9 mouse cellular contexts compared by ENCODE assay signal in genomic region chr1:191063700-191064099, GRCm38 (mm10). TPM values are rescaled to one million over a fixed set of nuclear protein-coding genes. Genes with fewer than 3 reads are reported as not detected.
A peak's percentile ranks its signal among the peaks of the same experiment; 100 is the strongest.
DNase-seq lines count a peak whose midpoint lies in the region; ATAC-seq and TF ChIP-seq lines count a peak whose summit lies in the region.
"Had no signal": no experiment of that assay in that cellular context is flagged by ENCODE, and none has a peak within 500 bp of the region (broad histone marks: within the 10 kb centered on the region; RNA-seq: fewer than 3 reads in every experiment).

No protein-coding gene starts in this region.

- no peak overlapping the region for H3K27ac ChIP-seq in liver, embryonic 11.5 days (ENCODE audit: low read depth, low read length)
- H3K27ac ChIP-seq in embryonic facial prominence, embryonic 13.5 days: no peak overlapping the region
- no peak overlapping the region for H3K27ac ChIP-seq in intestine, postnatal 0 days (ENCODE audit: low read depth, low read length)
- no peak overlapping the region for H3K27ac ChIP-seq in neural tube, embryonic 12.5 days

- peak overlapping the region; percentile 73 for H3K4me2 ChIP-seq in liver, embryonic 11.5 days
- H3K4me2 ChIP-seq in embryonic facial prominence, embryonic 13.5 days: peak overlapping the region; percentile 91
- peak overlapping the region; percentile 87 for H3K4me2 ChIP-seq in intestine, postnatal 0 days (replicated peaks; ENCODE audit: low read depth)
- peak overlapping the region; percentile 92 for H3K4me2 ChIP-seq in neural tube, embryonic 12.5 days (replicated peaks)

- H3K9me3 ChIP-seq in liver, embryonic 11.5 days (ENCODE audit: control insufficient read depth, low read length): no peaks in the 10 kb centered on the region
- H3K9me3 ChIP-seq in embryonic facial prominence, embryonic 13.5 days: no peaks in the 10 kb centered on the region
- no peaks in the 10 kb centered on the region for H3K9me3 ChIP-seq in intestine, postnatal 0 days (ENCODE audit: control insufficient read depth)
- no peaks in the 10 kb centered on the region for H3K9me3 ChIP-seq in neural tube, embryonic 12.5 days

- DNase-seq in liver, embryonic 11.5 days (ENCODE audit: low spot score): no peak
- DNase-seq in liver: no peak
- DNase-seq in right cerebral cortex, postnatal 25 days: no peak
- no peak for DNase-seq in layer of hippocampus, postnatal 36 days
- no peak for DNase-seq in layer of hippocampus, postnatal 10 days (ENCODE audit: low spot score in 2 of 2)

- peak overlapping the region; percentile 90 for H3K9ac ChIP-seq in liver, embryonic 11.5 days (ENCODE audit: low read depth, low read length)
- peak overlapping the region; percentile 86 for H3K9ac ChIP-seq in embryonic facial prominence, embryonic 13.5 days
- H3K9ac ChIP-seq in intestine, postnatal 0 days (ENCODE audit: low read depth, low read length): no peak overlapping the region
- peak overlapping the region; percentile 72 for H3K9ac ChIP-seq in neural tube, embryonic 12.5 days

- peaks cover 14% of the 10 kb centered on the region for H3K36me3 ChIP-seq in liver, embryonic 11.5 days (ENCODE audit: control insufficient read depth, insufficient read depth, low read length)
- peaks cover 33% of the 10 kb centered on the region for H3K36me3 ChIP-seq in embryonic facial prominence, embryonic 13.5 days
- H3K36me3 ChIP-seq in intestine, postnatal 0 days (ENCODE audit: control insufficient read depth, insufficient read depth): 0 out of 2 replicates have a peak, but pooled peaks cover 5% of the 10 kb centered on the region
- peaks cover 18% of the 10 kb centered on the region for H3K36me3 ChIP-seq in neural tube, embryonic 12.5 days

- no peak for TF ChIP-seq CTCF in intestine, postnatal 0 days (IDR thresholded peaks at IDR 0.05; ENCODE audit: low read depth)

- H3K4me3 ChIP-seq in liver, embryonic 11.5 days (ENCODE audit: low read depth, low read length): peak overlapping the region; percentile 86
- peak overlapping the region; percentile 88 for H3K4me3 ChIP-seq in embryonic facial prominence, embryonic 13.5 days
- H3K4me3 ChIP-seq in intestine, postnatal 0 days (ENCODE audit: low read depth, low read length): peak overlapping the region; percentile 84
- peak overlapping the region; percentile 85 for H3K4me3 ChIP-seq in neural tube, embryonic 12.5 days

- ATAC-seq in liver, embryonic 11.5 days (replicated peaks; ENCODE audit: low FRiP score): no peak
- no peak for ATAC-seq in embryonic facial prominence, embryonic 13.5 days (ENCODE audit: insufficient number of reproducible peaks, insufficient read depth, low FRiP score, low TSS enrichment, low read depth)
- no peak for ATAC-seq in intestine, postnatal 0 days
- ATAC-seq in neural tube, embryonic 12.5 days (ENCODE audit: low FRiP score, low read depth): no peak

- peaks cover 12% of the 10 kb centered on the region for H3K4me1 ChIP-seq in liver, embryonic 11.5 days (replicated peaks; ENCODE audit: control insufficient read depth, insufficient read depth, low read length)
- peaks cover 21% of the 10 kb centered on the region for H3K4me1 ChIP-seq in embryonic facial prominence, embryonic 13.5 days
- peaks cover 6% of the 10 kb centered on the region; the same call in 1 of the 2 replicates for H3K4me1 ChIP-seq in intestine, postnatal 0 days (replicated peaks; ENCODE audit: control insufficient read depth, insufficient read depth, low read length)
- H3K4me1 ChIP-seq in neural tube, embryonic 12.5 days: peaks cover 10% of the 10 kb centered on the region

- no peaks in the 10 kb centered on the region for H3K27me3 ChIP-seq in liver, embryonic 11.5 days (replicated peaks; ENCODE audit: control insufficient read depth, insufficient read depth, low read length)
- H3K27me3 ChIP-seq in embryonic facial prominence, embryonic 13.5 days: no peaks in the 10 kb centered on the region; the same call in 1 of the 2 replicates
- H3K27me3 ChIP-seq in intestine, postnatal 0 days (replicated peaks; ENCODE audit: control insufficient read depth, insufficient read depth, low read length): no peaks in the 10 kb centered on the region
- H3K27me3 ChIP-seq in neural tube, embryonic 12.5 days (replicated peaks): no peaks in the 10 kb centered on the region

- 48% methylated on average over 9 of the region's 9 CpGs for WGBS in liver, embryonic 11.5 days
- 58% methylated on average over 9 of the region's 9 CpGs for WGBS in embryonic facial prominence, embryonic 13.5 days
- WGBS in intestine, postnatal 0 days: 57% methylated on average over 9 of the region's 9 CpGs
- 62% methylated on average over 9 of the region's 9 CpGs for WGBS in neural tube, embryonic 12.5 days

RNA-seq across cellular contexts. Expression of gene Nsl1, which starts 0.9 kb away (rescaled TPM):
- polyA plus RNA-seq in liver, embryonic 11.5 days (2014; fragmentation: Nextera tagmentation; extraction: Ambion mirVana): 27.7 and 30.7 TPM in 2 replicates
- polyA plus RNA-seq in embryonic facial prominence, embryonic 13.5 days (2015; fragmentation: Nextera tagmentation; extraction: Ambion mirVana): 24.2 and 24.7 TPM in 2 replicates
- 3.8 TPM in 2 replicates for polyA plus RNA-seq in intestine, postnatal 0 days (2015; fragmentation: Nextera tagmentation; extraction: Ambion mirVana)
- polyA plus RNA-seq in neural tube, embryonic 12.5 days (2016; fragmentation: Nextera tagmentation; extraction: Ambion mirVana): 14.5 and 15.2 TPM in 2 replicates
- total RNA-seq in layer of hippocampus, postnatal 36 days (2021): under 1 TPM; 0.61 to 0.82 TPM
- total RNA-seq in layer of hippocampus, postnatal 10 days (2021): 1 to 10 TPM; 1.6 to 2.2 TPM

RNA-seq across cellular contexts. Expression of gene Tatdn3, which starts 1.0 kb away (rescaled TPM):
- 14.4 and 17.2 TPM in 2 replicates for polyA plus RNA-seq in liver, embryonic 11.5 days (2014; fragmentation: Nextera tagmentation; extraction: Ambion mirVana)
- polyA plus RNA-seq in embryonic facial prominence, embryonic 13.5 days (2015; fragmentation: Nextera tagmentation; extraction: Ambion mirVana): 13.9 and 14.0 TPM in 2 replicates
- 17.3 and 18.1 TPM in 2 replicates for polyA plus RNA-seq in intestine, postnatal 0 days (2015; fragmentation: Nextera tagmentation; extraction: Ambion mirVana)
- polyA plus RNA-seq in neural tube, embryonic 12.5 days (2016; fragmentation: Nextera tagmentation; extraction: Ambion mirVana): 13.8 and 14.8 TPM in 2 replicates
- total RNA-seq in layer of hippocampus, postnatal 36 days (2021): 10 to 100 TPM; 40.4 to 42.4 TPM
- total RNA-seq in layer of hippocampus, postnatal 10 days (2021): 10 to 100 TPM; 27.5 to 35.0 TPM

RNA-seq across cellular contexts. Expression of gene Spata45, which starts 27.3 kb away (rescaled TPM):
- not detected in 2 replicates for polyA plus RNA-seq in liver, embryonic 11.5 days (2014; fragmentation: Nextera tagmentation; extraction: Ambion mirVana)
- polyA plus RNA-seq in embryonic facial prominence, embryonic 13.5 days (2015; fragmentation: Nextera tagmentation; extraction: Ambion mirVana): not detected in 2 replicates
- polyA plus RNA-seq in intestine, postnatal 0 days (2015; fragmentation: Nextera tagmentation; extraction: Ambion mirVana): 1.1 TPM in 2 replicates
- polyA plus RNA-seq in neural tube, embryonic 12.5 days (2016; fragmentation: Nextera tagmentation; extraction: Ambion mirVana): 0.53 TPM in 1 of 2 replicates, not detected in the other
- not detected for total RNA-seq in layer of hippocampus, postnatal 36 days (2021)
- total RNA-seq in layer of hippocampus, postnatal 10 days (2021): not detected
- total RNA-seq: layer of hippocampus, adult 18-20 months had no signal

RNA-seq across cellular contexts. Expression of gene Batf3, which starts 33.9 kb away (rescaled TPM):
- polyA plus RNA-seq in liver, embryonic 11.5 days (2014; fragmentation: Nextera tagmentation; extraction: Ambion mirVana): 5.7 and 6.0 TPM in 2 replicates
- polyA plus RNA-seq in embryonic facial prominence, embryonic 13.5 days (2015; fragmentation: Nextera tagmentation; extraction: Ambion mirVana): 10.8 and 12.3 TPM in 2 replicates
- 6.9 and 7.3 TPM in 2 replicates for polyA plus RNA-seq in intestine, postnatal 0 days (2015; fragmentation: Nextera tagmentation; extraction: Ambion mirVana)
- polyA plus RNA-seq in neural tube, embryonic 12.5 days (2016; fragmentation: Nextera tagmentation; extraction: Ambion mirVana): 2.8 and 4.2 TPM in 2 replicates
- total RNA-seq in layer of hippocampus, postnatal 36 days (2021): 1 to 10 TPM in 1 of 2 experiments, under 1 TPM in 1; 0.51 to 2.3 TPM
- total RNA-seq in layer of hippocampus, postnatal 10 days (2021): 1 to 10 TPM in 1 of 2 experiments, under 1 TPM in 1; 0.74 to 1.4 TPM

RNA-seq across cellular contexts. Expression of gene Flvcr1, which starts 37.7 kb away (rescaled TPM):
- 11.8 and 12.1 TPM in 2 replicates for polyA plus RNA-seq in liver, embryonic 11.5 days (2014; fragmentation: Nextera tagmentation; extraction: Ambion mirVana)
- 6.2 and 7.0 TPM in 2 replicates for polyA plus RNA-seq in embryonic facial prominence, embryonic 13.5 days (2015; fragmentation: Nextera tagmentation; extraction: Ambion mirVana)
- polyA plus RNA-seq in intestine, postnatal 0 days (2015; fragmentation: Nextera tagmentation; extraction: Ambion mirVana): 57.4 and 65.5 TPM in 2 replicates
- 8.4 and 9.6 TPM in 2 replicates for polyA plus RNA-seq in neural tube, embryonic 12.5 days (2016; fragmentation: Nextera tagmentation; extraction: Ambion mirVana)
- 10 to 100 TPM; 17.3 to 19.6 TPM for total RNA-seq in layer of hippocampus, postnatal 36 days (2021)
- total RNA-seq in layer of hippocampus, postnatal 10 days (2021): 10 to 100 TPM; 20.1 to 26.2 TPM
